Mouse (Mus musculus) forebrain, embryonic 11.5 days (tissue): ENCODE data around the gene Spock1. TPM values are rescaled to one million over a fixed set of nuclear protein-coding genes. Genes with fewer than 3 reads are reported as not detected.
"Not testable (repeated sequence)": the region's sequence is repeated elsewhere in the genome, so short reads cannot be mapped to it uniquely, and the experiment has no call there.

Experiments used
- ATAC-seq: fragments of 200-750 bp; cut with Nextera tagmentation; replicated peaks from 2 replicates; pipeline ENCODE4 v1.8.0; 2017; ENCODE audit warnings: moderate TSS enrichment; ENCODE audit not compliant: low FRiP score
- DNase-seq: peaks from one replicate; pipeline ENCODE4 v3.0.0-alpha.2; 2017; ENCODE audit warnings: low spot score
- H3K27ac ChIP-seq: fragments of 300-500 bp; sonication (generic); 2 replicates; pipeline ENCODE4 v1.5.1; 2014; ENCODE audit warnings: low read depth, low read length
- H3K27me3 ChIP-seq: fragments of 300-500 bp; sonication (generic); 2 replicates; pipeline ENCODE4 v1.6.1; 2014; ENCODE audit warnings: mild to moderate bottlenecking, low read length, mixed read lengths; ENCODE audit not compliant: control insufficient read depth, insufficient read depth
- H3K36me3 ChIP-seq: fragments of 300-500 bp; sonication (generic); 2 replicates; pipeline ENCODE4 v1.6.1; 2014; ENCODE audit warnings: mild to moderate bottlenecking, low read length, moderate library complexity, mixed read lengths; ENCODE audit not compliant: control insufficient read depth, insufficient read depth
- H3K4me1 ChIP-seq: fragments of 300-500 bp; sonication (generic); replicated peaks from 2 replicates; pipeline ENCODE4 v1.6.1; 2014; ENCODE audit warnings: low read length, mixed read lengths; ENCODE audit not compliant: control insufficient read depth, insufficient read depth
- H3K4me2 ChIP-seq: fragments of 300-500 bp; sonication (generic); 2 replicates; pipeline ENCODE4 v1.6.1; 2014; ENCODE audit warnings: low read depth, mild to moderate bottlenecking, low read length, moderate library complexity, mixed read lengths; ENCODE audit not compliant: severe bottlenecking
- H3K4me3 ChIP-seq: fragments of 300-500 bp; sonication (generic); 2 replicates; pipeline ENCODE4 v1.5.1; 2014; ENCODE audit warnings: low read depth, low read length
- H3K9ac ChIP-seq: fragments of 300-500 bp; sonication (generic); 2 replicates; pipeline ENCODE4 v1.6.1; 2014; ENCODE audit warnings: low read length
- H3K9me3 ChIP-seq: fragments of 300-500 bp; sonication (generic); 2 replicates; pipeline ENCODE4 v1.6.1; 2016; ENCODE audit warnings: low read length, mixed read lengths; ENCODE audit not compliant: control insufficient read depth
- WGBS: fragments of 180-500 bp; shearing (Covaris S2); extraction: QIAGEN DNeasy Blood & Tissue Kit; methylation state at CpG from one replicate; pipeline ENCODE4 v1.1.7; 2014; 5-methylcytosine and 5-hydroxymethylcytosine counted together
- polyA plus RNA-seq: library from polyadenylated mRNA; unstranded; fragments of >200 nt; fragmentation: Nextera tagmentation; extraction: Ambion mirVana; gene quantifications from 2 replicates; pipeline ENCODE4 v1.2.1, GENCODE M21; 2014

The Spock1 gene
- polyA plus RNA-seq, 1 experiment from 2014 or later = 4.0 TPM

DNA sequence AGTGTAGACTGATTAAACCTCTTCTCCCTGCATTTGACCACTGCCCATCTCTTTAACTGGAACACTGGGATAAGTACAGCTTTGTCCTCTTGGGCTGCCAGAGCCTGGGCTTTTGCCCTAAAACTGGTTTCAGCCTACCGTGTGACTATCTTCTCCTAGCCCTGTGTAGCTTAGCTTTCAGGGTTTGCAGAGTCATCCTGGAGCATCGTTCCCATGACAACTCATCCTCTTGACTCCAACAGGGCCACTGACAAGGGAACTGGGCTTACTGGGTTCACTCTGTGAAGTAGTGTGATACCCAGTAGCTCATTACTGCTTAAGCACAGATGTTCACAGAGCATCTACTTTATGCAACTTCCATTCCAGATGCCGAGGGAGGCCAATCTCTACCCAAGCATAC lies 303.7 kb downstream of the Spock1 start:
- Histone ChIP-seq H3K4me3 (no peak overlapping the region), H3K9me3 (peaks cover 4% of the 10 kb centered on the region; the same call in 1 of the 2 replicates), H3K27me3 (peaks cover 39% of the 10 kb centered on the region), H3K4me2 (no peak overlapping the region), H3K9ac (no peak overlapping the region), H3K27ac (no peak overlapping the region), H3K4me1 (peaks cover 10% of the 10 kb centered on the region; the same call in 1 of the 2 replicates), H3K36me3 (no peaks in the 10 kb centered on the region)
- no peak for ATAC-seq
- 85% methylated on average over 3 of the region's 3 CpGs for WGBS
- no peak for DNase-seq

DNA sequence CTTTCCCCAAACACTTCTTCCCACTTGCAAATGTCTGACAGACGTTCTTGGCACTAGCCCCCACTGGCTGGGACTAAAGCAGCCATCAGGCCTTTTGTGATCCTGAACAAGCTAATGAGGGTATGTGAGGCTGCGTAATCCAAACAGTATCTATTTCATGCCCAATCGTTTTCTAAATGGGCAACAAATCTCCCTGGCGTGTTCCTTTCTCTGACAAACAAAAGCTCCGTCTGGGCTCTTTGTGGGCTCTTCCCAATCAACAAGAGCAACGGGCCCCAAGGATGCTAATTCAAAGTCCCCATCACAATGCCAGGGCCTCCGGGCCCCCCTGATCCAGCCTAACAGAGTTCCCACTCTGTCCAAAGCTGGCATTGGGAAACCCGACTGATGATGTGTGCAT lies 304.9 kb downstream of the Spock1 start:
- peaks cover 45% of the 10 kb centered on the region for H3K27me3 ChIP-seq
- ATAC-seq (peak; percentile 89), DNase-seq (peak; percentile 79)
- no peak overlapping the region for H3K9ac ChIP-seq
- no peaks in the 10 kb centered on the region for H3K9me3 ChIP-seq
- 14% methylated on average over 8 of the region's 8 CpGs for WGBS
- H3K4me2 ChIP-seq = no peak overlapping the region
- H3K27ac ChIP-seq = 0 out of 2 replicates have a peak overlapping the region, but pooled peaks have one; percentile 4
- H3K4me3 ChIP-seq = no peak overlapping the region
- peaks cover 10% of the 10 kb centered on the region; the same call in 1 of the 2 replicates for H3K4me1 ChIP-seq
- no peaks in the 10 kb centered on the region for H3K36me3 ChIP-seq

DNA sequence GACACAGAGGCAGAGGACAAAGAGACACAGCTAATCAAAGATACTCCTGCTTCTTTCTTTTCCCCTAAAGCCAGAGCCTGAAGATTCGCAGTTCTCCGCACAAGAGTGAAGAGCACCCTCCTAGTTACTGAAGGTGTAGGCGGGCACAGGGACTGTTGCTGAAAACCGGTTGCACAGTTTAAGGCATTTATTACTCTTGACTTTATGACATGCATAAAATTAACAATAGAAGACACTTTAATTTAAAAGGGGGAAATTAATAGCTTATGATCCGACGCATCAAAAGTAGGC lies 312.4 kb downstream of the Spock1 start:
- DNase-seq = no peak
- no peak for ATAC-seq
- H3K36me3 ChIP-seq = no peaks in the 10 kb centered on the region
- H3K9me3 ChIP-seq = no peaks in the 10 kb centered on the region
- H3K9ac ChIP-seq = peak overlapping the region; percentile 3; the same call in 1 of the 2 replicates
- H3K27ac ChIP-seq = peak overlapping the region; percentile 57; the same call in 1 of the 2 replicates
- WGBS = 92% methylated on average over 6 of the region's 6 CpGs
- H3K4me1 ChIP-seq = peaks cover 5% of the 10 kb centered on the region; the same call in 1 of the 2 replicates
- no peak overlapping the region for H3K4me3 ChIP-seq
- H3K27me3 ChIP-seq = peaks cover 11% of the 10 kb centered on the region
- H3K4me2 ChIP-seq = no peak overlapping the region

DNA sequence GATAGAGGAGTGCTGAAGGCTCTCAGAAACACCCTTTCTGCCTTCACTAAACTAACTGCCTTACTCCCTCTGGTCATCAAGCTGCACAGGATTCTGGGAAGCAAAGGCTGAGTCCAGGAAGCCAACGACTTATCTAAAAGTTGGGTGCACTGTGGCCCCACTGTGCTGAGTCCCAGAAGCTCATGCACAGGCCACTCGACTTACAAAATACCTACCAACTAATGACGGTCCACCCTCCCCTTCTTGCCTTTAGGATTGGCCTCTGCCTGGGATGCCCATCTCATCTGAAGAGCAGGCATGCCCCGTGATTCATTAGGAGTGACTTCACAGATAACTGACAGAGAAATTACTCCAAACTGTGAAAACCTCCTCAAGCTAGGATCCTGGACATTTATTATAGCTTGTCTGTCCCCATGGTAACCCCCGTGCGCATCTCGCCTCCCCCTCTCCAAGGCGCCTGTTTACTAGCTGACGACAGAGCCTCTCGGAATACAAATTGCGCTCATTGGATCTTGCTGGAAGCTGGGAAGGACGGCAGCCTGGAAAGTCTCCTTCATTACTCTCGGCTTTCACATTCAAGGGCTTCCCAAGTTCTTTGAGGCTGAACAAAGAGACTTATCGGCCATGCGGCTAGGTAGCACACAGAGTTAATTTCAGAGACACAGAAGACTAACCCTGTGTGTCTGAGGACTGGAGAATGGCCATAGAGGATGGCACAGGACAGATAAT lies 312.9 kb downstream of the Spock1 start:
- H3K27me3 ChIP-seq = peaks cover 10% of the 10 kb centered on the region; the same call in 1 of the 2 replicates
- peak overlapping the region; percentile 57; the same call in 1 of the 2 replicates for H3K27ac ChIP-seq
- no peak overlapping the region for H3K4me2 ChIP-seq
- 63% methylated on average over 15 of the region's 15 CpGs for WGBS
- DNase-seq (peak; percentile 67), ATAC-seq (peak; percentile 60)
- no peaks in the 10 kb centered on the region for H3K36me3 ChIP-seq
- H3K4me3 ChIP-seq = no peak overlapping the region
- H3K9me3 ChIP-seq = no peaks in the 10 kb centered on the region
- H3K4me1 ChIP-seq = peaks cover 5% of the 10 kb centered on the region; the same call in 1 of the 2 replicates
- H3K9ac ChIP-seq = peak overlapping the region; percentile 3; the same call in 1 of the 2 replicates

DNA sequence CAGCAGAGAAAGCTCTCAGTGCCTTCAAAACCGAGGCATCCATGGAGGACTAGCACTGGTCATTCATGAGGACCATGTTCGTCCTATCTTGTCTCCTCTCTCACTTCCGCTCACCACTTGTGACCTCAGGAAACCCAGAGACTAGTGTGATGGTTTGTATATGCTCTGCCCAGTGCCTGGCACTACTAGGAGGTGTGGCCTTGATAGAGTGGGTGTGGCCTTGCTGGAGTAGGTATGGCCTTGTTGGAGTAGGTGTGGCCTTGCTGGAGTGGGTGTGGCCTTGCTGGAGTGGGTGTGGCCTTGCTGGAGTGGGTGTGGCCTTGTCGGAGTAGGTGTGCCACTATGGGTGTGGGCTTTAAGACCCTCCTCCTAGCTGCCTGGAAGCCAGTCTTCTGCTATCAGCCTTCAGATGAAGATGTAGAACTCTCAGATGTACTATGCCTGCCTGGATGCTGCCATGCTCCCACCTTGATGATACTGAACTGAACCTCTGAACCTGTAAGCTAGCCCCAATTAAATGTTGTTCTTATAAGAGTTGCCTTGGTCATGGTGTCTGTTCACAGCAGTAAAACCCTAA lies 318.7 kb downstream of the Spock1 start:
- H3K27ac ChIP-seq, DNase-seq, ATAC-seq, H3K4me3 ChIP-seq, H3K9me3 ChIP-seq, H3K4me2 ChIP-seq, H3K4me1 ChIP-seq, H3K27me3 ChIP-seq, H3K9ac ChIP-seq, H3K36me3 ChIP-seq: not testable (repeated sequence)
- WGBS = 90% methylated on average over 4 of the region's 4 CpGs

DNA sequence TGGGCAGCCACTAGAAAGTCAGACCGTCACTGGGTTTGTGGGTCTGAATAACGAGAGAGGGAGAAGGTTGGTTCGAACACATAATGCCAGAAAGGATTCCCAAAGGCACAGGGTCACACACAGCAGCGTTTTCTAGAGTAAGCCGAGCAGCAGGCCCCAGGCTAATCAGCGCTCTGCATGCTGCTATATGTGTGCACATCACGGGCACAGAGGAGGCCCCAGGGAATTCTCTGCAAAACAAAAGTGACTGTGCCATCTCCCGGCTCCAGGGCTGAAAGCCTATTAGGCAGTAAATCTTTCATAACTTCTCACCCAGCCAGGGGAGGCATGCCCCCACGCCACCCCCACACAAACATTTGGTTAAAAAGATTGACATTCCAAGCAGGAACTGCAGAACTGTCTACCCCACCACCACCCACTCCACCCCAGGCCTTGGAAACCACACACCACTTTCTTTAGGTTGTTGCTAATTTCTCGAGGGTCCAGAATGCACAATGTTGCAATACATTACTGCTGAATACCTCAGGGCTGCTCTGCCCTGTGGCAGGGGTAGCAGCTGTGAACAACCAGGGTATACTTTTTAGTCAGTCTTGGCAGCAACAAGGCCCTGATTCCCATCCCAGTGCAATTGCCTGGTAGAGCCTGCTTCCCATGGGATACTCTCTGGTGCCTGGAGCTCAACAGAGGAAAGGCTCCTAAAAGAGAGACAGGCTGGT lies 319.4 kb downstream of the Spock1 start:
- Histone ChIP-seq H3K9me3 (no peaks in the 10 kb centered on the region), H3K27me3 (no peaks in the 10 kb centered on the region), H3K9ac (no peak overlapping the region), H3K4me2 (no peak overlapping the region), H3K4me1 (no peaks in the 10 kb centered on the region; the same call in 1 of the 2 replicates), H3K27ac (no peak overlapping the region), H3K4me3 (no peak overlapping the region), H3K36me3 (no peaks in the 10 kb centered on the region)
- ATAC-seq (no peak), DNase-seq (no peak)
- WGBS = 38% methylated on average over 10 of the region's 10 CpGs

DNA sequence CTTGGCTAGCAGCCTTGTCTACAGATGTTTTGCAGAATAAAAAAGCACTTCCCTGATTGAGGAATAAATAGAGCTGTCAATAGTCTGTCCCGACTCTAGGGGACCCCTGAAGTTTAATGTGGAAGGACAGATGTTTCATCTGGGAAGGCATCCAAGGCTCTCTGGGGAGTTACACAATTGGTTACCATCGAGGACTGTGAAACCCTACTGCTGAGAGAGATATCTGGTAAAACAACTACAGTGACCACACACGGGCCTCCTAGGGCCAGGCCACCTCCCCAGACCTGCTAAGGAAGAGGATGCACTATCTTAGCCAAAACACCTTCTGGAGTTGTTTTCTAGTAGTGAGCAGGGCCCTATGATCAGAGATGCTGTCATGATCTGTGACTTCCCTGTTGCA lies 323.0 kb downstream of the Spock1 start:
- no peak for ATAC-seq
- no peaks in the 10 kb centered on the region for H3K36me3 ChIP-seq
- H3K4me2 ChIP-seq = no peak overlapping the region
- no peak for DNase-seq
- no peak overlapping the region for H3K9ac ChIP-seq
- H3K4me1 ChIP-seq = no peaks in the 10 kb centered on the region; the same call in 1 of the 2 replicates
- 71% methylated on average over 3 of the region's 3 CpGs for WGBS
- no peaks in the 10 kb centered on the region for H3K9me3 ChIP-seq
- H3K27me3 ChIP-seq = no peaks in the 10 kb centered on the region
- no peak overlapping the region for H3K4me3 ChIP-seq
- no peak overlapping the region for H3K27ac ChIP-seq

DNA sequence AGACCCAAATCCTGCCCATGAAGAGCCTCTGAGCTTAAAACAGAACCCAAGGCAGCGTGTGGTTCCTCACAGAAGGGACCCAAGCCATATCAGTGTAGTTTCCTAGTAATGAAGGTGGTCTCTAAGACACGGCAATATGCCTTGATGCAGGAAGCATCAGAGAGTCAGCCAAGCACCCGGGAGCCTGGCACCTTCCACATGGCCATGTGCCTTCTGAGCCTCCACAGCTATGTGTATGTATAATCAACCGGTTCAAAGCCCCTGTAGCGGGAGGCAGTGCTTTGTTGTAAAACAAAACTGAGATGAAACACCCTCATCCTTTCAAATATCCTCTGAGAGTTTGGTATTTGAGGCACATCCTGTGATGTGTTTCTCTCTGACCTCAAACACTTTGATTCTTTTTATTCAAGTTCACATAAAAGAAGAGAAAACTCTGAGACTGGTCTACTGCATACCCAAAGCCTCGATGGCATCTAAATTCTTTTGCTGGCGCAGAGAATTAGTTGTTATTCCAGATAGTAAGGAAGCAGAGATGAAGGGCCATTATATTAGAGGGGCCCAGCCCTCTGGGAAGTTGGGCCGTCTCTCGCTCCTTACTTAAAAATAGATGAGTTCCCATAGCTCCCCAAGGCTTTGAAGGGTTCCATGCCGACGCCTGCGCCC lies 325.7 kb downstream of the Spock1 start:
- DNase-seq (no peak), ATAC-seq (no peak)
- H3K4me1 ChIP-seq = no peaks in the 10 kb centered on the region
- no peaks in the 10 kb centered on the region for H3K27me3 ChIP-seq
- no peak overlapping the region for H3K4me3 ChIP-seq
- H3K9me3 ChIP-seq = no peaks in the 10 kb centered on the region
- 79% methylated on average over 12 of the region's 12 CpGs for WGBS
- no peak overlapping the region for H3K4me2 ChIP-seq
- H3K27ac ChIP-seq = no peak overlapping the region
- H3K9ac ChIP-seq = no peak overlapping the region
- H3K36me3 ChIP-seq = no peaks in the 10 kb centered on the region
